Mouse (Mus musculus): ENCODE measurements at regions not wholly inside any gene's neighbourhood (a gene's known extent, or its start where the extent isn't known, plus 50 kb on each side); places are given as distances from the start of the nearest gene placed in this dataset.

DNA sequence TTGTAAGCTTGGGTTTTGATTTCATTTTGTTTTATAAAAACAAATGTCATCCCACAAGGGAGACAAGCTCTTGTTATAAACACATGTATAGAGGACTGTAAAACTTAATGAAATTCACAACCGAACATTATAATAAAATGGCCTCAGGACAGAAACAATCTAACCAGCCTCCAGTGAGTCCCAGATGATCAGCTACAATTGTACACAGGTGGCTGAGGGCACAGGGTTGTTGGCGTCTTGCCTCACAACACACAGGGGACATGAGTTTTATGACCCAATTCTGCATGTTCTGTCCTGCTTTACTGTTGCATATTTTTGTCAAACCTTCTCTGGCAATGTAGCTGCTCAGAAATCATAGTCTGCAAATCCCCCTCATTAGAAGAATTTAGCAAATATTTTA, 136.0 kb upstream of the Pdzrn3 start:
- no peak overlapping the region for H3K4me3 ChIP-seq (ENCODE audit: control insufficient read depth in 1 of 2, insufficient read depth in 1 of 2, low read depth in 1 of 2, low read length in 2 of 2)
- WGBS, result 89% methylated on average over 2 of the region's 2 CpGs
- H3K36me3 ChIP-seq (ENCODE audit: control insufficient read depth, insufficient read depth, low read length), result no peaks in the 10 kb centered on the region
- H3K4me2 ChIP-seq (ENCODE audit: low read length), result no peak overlapping the region
- no peak overlapping the region for H3K9ac ChIP-seq (ENCODE audit: low read length)
- no peaks in the 10 kb centered on the region for H3K9me3 ChIP-seq (ENCODE audit: control insufficient read depth, low read length)
- no peak for ATAC-seq (ENCODE audit: insufficient number of reproducible peaks, insufficient read depth, low FRiP score, low read depth)
- H3K4me1 ChIP-seq (ENCODE audit: control insufficient read depth in 2 of 2, insufficient read depth in 2 of 2, low read length in 2 of 2), result 0 out of 4 replicates have a peak, but pooled peaks cover 0 to under 1% of the 10 kb centered on the region in 2 experiments
- no peak overlapping the region for H3K27ac ChIP-seq (replicated peaks in 1 of 2; ENCODE audit: control insufficient read depth in 1 of 2, insufficient read depth in 1 of 2, low read depth in 2 of 2, low read length in 2 of 2)
- no peaks in the 10 kb centered on the region for H3K27me3 ChIP-seq (ENCODE audit: control insufficient read depth, insufficient read depth, low read length)

GRCm38 (mm10) chr6:101502149-101502548, 124.5 kb upstream of the Pdzrn3 start:
- Histone ChIP-seq H3K4me3 (ENCODE audit: control insufficient read depth in 1 of 2, insufficient read depth in 1 of 2, low read depth in 1 of 2, low read length in 2 of 2) (no peak overlapping the region), H3K4me1 (ENCODE audit: control insufficient read depth in 2 of 2, insufficient read depth in 2 of 2, low read length in 2 of 2) (no peaks in the 10 kb centered on the region; a peak in 1 of 4 replicates), H3K36me3 (ENCODE audit: control insufficient read depth, insufficient read depth, low read length) (no peaks in the 10 kb centered on the region), H3K9ac (ENCODE audit: low read length) (no peak overlapping the region), H3K27me3 (ENCODE audit: control insufficient read depth, insufficient read depth, low read length) (no peaks in the 10 kb centered on the region), H3K9me3 (ENCODE audit: control insufficient read depth, low read length) (no peaks in the 10 kb centered on the region), H3K4me2 (ENCODE audit: low read length) (no peak overlapping the region), H3K27ac (replicated peaks in 1 of 2; ENCODE audit: control insufficient read depth in 1 of 2, insufficient read depth in 1 of 2, low read depth in 2 of 2, low read length in 2 of 2) (no peak overlapping the region)
- ATAC-seq (ENCODE audit: insufficient number of reproducible peaks, insufficient read depth, low FRiP score, low read depth), result no peak
- WGBS, result 18% methylated on average over 5 of the region's 5 CpGs

DNA sequence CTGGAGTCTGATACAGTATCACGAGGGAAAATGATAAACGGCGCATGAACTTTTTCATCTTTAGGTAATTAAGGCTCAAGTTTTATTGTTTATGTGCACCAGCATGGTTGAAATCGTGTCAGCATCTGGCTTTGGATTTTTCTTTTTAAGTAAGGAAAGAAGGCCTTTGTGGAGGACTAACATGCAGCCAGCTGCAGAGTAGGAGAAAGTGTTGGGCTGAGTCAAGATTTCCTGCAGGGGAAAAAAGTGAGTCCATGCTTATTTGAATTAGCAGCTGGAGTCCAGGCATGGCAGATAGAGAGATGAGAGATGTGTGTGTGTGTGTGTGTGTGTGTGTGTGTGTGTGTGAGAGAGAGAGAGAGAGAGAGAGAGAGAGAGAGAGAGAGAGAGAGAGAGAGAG, 124.0 kb upstream of the Pdzrn3 start:
- H3K27ac ChIP-seq (replicated peaks in 1 of 2; ENCODE audit: control insufficient read depth in 1 of 2, insufficient read depth in 1 of 2, low read depth in 2 of 2, low read length in 2 of 2), result no peak overlapping the region
- WGBS, result 65% methylated on average over 4 of the region's 4 CpGs
- no peaks in the 10 kb centered on the region for H3K9me3 ChIP-seq (ENCODE audit: control insufficient read depth, low read length)
- ATAC-seq (ENCODE audit: insufficient number of reproducible peaks, insufficient read depth, low FRiP score, low read depth), result no peak
- no peak overlapping the region for H3K9ac ChIP-seq (ENCODE audit: low read length)
- no peak overlapping the region for H3K4me3 ChIP-seq (ENCODE audit: control insufficient read depth in 1 of 2, insufficient read depth in 1 of 2, low read depth in 1 of 2, low read length in 2 of 2)
- H3K4me1 ChIP-seq (ENCODE audit: control insufficient read depth in 2 of 2, insufficient read depth in 2 of 2, low read length in 2 of 2), result no peaks in the 10 kb centered on the region; a peak in 1 of 4 replicates
- no peaks in the 10 kb centered on the region for H3K36me3 ChIP-seq (ENCODE audit: control insufficient read depth, insufficient read depth, low read length)
- H3K27me3 ChIP-seq (ENCODE audit: control insufficient read depth, insufficient read depth, low read length), result no peaks in the 10 kb centered on the region
- no peak overlapping the region for H3K4me2 ChIP-seq (ENCODE audit: low read length)

DNA sequence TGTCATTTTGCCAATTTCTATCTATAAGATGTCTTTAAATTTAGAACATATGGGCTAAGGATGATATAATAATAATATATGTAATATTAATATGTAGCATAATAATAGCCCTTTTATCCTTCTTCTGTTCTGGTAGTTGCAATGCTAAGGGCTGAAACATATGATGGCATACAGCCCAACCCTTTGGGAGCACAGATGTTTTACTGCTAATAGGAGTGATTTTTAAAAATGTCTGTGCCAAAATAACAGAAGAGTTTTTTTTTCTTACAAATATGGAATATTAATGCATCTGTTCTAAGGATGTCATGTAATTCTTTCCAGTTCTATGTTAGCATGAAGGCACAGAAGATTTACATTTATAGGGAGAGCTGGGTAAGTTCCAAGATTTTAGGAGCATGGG, 122.5 kb upstream of the Pdzrn3 start:
- H3K9me3 ChIP-seq (ENCODE audit: control insufficient read depth, low read length), result no peaks in the 10 kb centered on the region
- no peak for ATAC-seq (ENCODE audit: insufficient number of reproducible peaks, insufficient read depth, low FRiP score, low read depth)
- H3K4me1 ChIP-seq (ENCODE audit: control insufficient read depth in 2 of 2, insufficient read depth in 2 of 2, low read length in 2 of 2), result no peaks in the 10 kb centered on the region; a peak in 1 of 4 replicates
- H3K4me3 ChIP-seq (ENCODE audit: control insufficient read depth in 1 of 2, insufficient read depth in 1 of 2, low read depth in 1 of 2, low read length in 2 of 2), result no peak overlapping the region
- H3K36me3 ChIP-seq (ENCODE audit: control insufficient read depth, insufficient read depth, low read length), result no peaks in the 10 kb centered on the region
- no peak overlapping the region for H3K27ac ChIP-seq (replicated peaks in 1 of 2; ENCODE audit: control insufficient read depth in 1 of 2, insufficient read depth in 1 of 2, low read depth in 2 of 2, low read length in 2 of 2)
- no peaks in the 10 kb centered on the region for H3K27me3 ChIP-seq (ENCODE audit: control insufficient read depth, insufficient read depth, low read length)
- H3K9ac ChIP-seq (ENCODE audit: low read length), result no peak overlapping the region
- H3K4me2 ChIP-seq (ENCODE audit: low read length), result no peak overlapping the region

DNA sequence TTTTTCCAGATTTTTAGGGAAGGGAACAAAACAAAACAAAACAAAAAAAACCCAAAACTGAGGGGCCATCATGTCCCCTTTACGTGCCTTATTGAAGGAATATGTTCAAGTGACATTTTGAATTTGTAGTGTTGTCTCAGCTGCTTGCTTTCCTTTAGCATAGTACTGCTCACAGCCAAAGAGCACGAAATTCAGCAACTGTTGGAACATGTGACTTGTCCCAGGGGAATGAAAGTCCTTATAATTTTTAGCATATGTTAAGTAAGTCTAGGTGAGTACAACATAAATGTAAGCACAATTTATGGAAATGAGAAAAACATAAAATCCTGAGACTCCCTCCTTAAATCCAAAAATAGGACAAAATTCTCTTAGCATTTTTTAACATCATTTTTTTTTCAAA, 110.8 kb upstream of the Pdzrn3 start:
- no peak overlapping the region for H3K27ac ChIP-seq (replicated peaks in 1 of 2; ENCODE audit: control insufficient read depth in 1 of 2, insufficient read depth in 1 of 2, low read depth in 2 of 2, low read length in 2 of 2)
- peaks cover 6 to 7% of the 10 kb centered on the region in 2 experiments for H3K4me1 ChIP-seq (ENCODE audit: control insufficient read depth in 2 of 2, insufficient read depth in 2 of 2, low read length in 2 of 2)
- H3K27me3 ChIP-seq (ENCODE audit: control insufficient read depth, insufficient read depth, low read length), result no peaks in the 10 kb centered on the region
- no peak overlapping the region for H3K4me2 ChIP-seq (ENCODE audit: low read length)
- H3K4me3 ChIP-seq (ENCODE audit: control insufficient read depth in 1 of 2, insufficient read depth in 1 of 2, low read depth in 1 of 2, low read length in 2 of 2), result no peak overlapping the region
- H3K9me3 ChIP-seq (ENCODE audit: control insufficient read depth, low read length), result no peaks in the 10 kb centered on the region
- WGBS, result 64% methylated on average over 2 of the region's 2 CpGs
- no peaks in the 10 kb centered on the region for H3K36me3 ChIP-seq (ENCODE audit: control insufficient read depth, insufficient read depth, low read length)
- no peak for ATAC-seq (ENCODE audit: insufficient number of reproducible peaks, insufficient read depth, low FRiP score, low read depth)
- no peak overlapping the region for H3K9ac ChIP-seq (ENCODE audit: low read length)

DNA sequence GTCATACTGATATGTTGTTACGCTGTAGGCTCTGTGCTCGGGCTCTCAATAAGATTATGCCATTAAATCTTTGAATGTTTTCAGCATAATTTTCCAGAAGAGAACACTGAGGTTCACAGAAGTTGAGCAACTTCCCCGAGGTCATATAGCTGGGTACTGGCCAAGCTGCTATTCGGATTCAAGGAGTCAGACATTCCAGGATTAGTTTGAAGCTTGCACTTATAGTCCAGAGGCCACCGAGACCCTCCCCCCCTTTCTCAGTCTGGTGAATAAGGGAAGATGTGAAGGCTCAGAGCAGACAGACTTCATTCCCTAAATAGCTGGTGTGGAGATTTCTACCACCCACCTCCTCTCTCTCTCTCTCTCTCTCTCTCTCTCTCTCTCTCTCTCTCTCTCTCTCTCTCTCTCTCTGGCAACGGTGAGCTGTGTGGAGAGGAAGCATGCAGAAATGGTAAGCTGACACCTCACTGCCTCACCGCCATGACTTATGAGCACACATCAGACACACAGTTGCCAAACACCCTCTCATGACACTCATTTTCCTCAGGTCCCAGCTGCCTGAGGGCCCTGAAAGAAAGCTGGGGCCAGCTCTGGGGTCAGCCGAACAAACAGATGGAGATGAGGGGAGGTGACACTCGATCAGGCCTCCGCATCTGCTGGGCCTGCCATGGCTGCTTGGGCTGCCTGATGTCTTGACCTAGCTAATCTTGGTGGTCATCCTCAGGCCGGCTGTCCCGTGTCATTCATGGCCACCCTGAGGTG, 107.0 kb upstream of the Pdzrn3 start:
- no peak for ATAC-seq (ENCODE audit: insufficient number of reproducible peaks, insufficient read depth, low FRiP score, low read depth)
- 44% methylated on average over 12 of the region's 12 CpGs for WGBS
- H3K27ac ChIP-seq (replicated peaks in 1 of 2; ENCODE audit: control insufficient read depth in 1 of 2, insufficient read depth in 1 of 2, low read depth in 2 of 2, low read length in 2 of 2), result no peak overlapping the region
- no peaks in the 10 kb centered on the region for H3K9me3 ChIP-seq (ENCODE audit: control insufficient read depth, low read length)
- no peak overlapping the region for H3K9ac ChIP-seq (ENCODE audit: low read length)
- no peak overlapping the region for H3K4me2 ChIP-seq (ENCODE audit: low read length)
- no peaks in the 10 kb centered on the region for H3K36me3 ChIP-seq (ENCODE audit: control insufficient read depth, insufficient read depth, low read length)
- H3K27me3 ChIP-seq (ENCODE audit: control insufficient read depth, insufficient read depth, low read length), result no peaks in the 10 kb centered on the region
- H3K4me3 ChIP-seq (ENCODE audit: control insufficient read depth in 1 of 2, insufficient read depth in 1 of 2, low read depth in 1 of 2, low read length in 2 of 2), result no peak overlapping the region
- peaks cover 11 to 14% of the 10 kb centered on the region in 2 experiments for H3K4me1 ChIP-seq (ENCODE audit: control insufficient read depth in 2 of 2, insufficient read depth in 2 of 2, low read length in 2 of 2)

GRCm38 (mm10) chr6:101482635-101483465, 105.2 kb upstream of the Pdzrn3 start:
- H3K27ac ChIP-seq (replicated peaks in 1 of 2; ENCODE audit: control insufficient read depth in 1 of 2, insufficient read depth in 1 of 2, low read depth in 2 of 2, low read length in 2 of 2), result no peak overlapping the region
- H3K4me2 ChIP-seq (ENCODE audit: low read length), result no peak overlapping the region
- no peaks in the 10 kb centered on the region for H3K27me3 ChIP-seq (ENCODE audit: control insufficient read depth, insufficient read depth, low read length)
- no peak overlapping the region for H3K4me3 ChIP-seq (ENCODE audit: control insufficient read depth in 1 of 2, insufficient read depth in 1 of 2, low read depth in 1 of 2, low read length in 2 of 2)
- ATAC-seq (ENCODE audit: insufficient number of reproducible peaks, insufficient read depth, low FRiP score, low read depth), result no peak
- H3K36me3 ChIP-seq (ENCODE audit: control insufficient read depth, insufficient read depth, low read length), result no peaks in the 10 kb centered on the region
- no peaks in the 10 kb centered on the region for H3K9me3 ChIP-seq (ENCODE audit: control insufficient read depth, low read length)
- peaks cover 11 to 14% of the 10 kb centered on the region in 2 experiments for H3K4me1 ChIP-seq (ENCODE audit: control insufficient read depth in 2 of 2, insufficient read depth in 2 of 2, low read length in 2 of 2)
- no peak overlapping the region for H3K9ac ChIP-seq (ENCODE audit: low read length)
- WGBS, result 38% methylated on average over 9 of the region's 9 CpGs
